Mouse (Mus musculus) kidney, postnatal 25 days (tissue): ENCODE data around the gene Olig1.

Experiments used
- DNase-seq, 2 experiments: peaks; one replicate each; pipeline ENCODE4 v3.0.0; 2021; ENCODE audit warnings: mixed read lengths in 2 of 2

The Olig1 gene

GRCm38 (mm10) chr16:91269468-91270211 is at the start of gene Olig1:
Gene Olig1 (plus strand): TSS chr16:91269772.
- peak; percentile 5 to 62 for DNase-seq

- no peak for DNase-seq
Observed at GRCm38 (mm10) chr16:91222171-91222642, 47.4 kb upstream of the Olig1 start.

- DNase-seq, result no peak
Observed at GRCm38 (mm10) chr16:91222643-91223271, 46.8 kb upstream of the Olig1 start.

GRCm38 (mm10) chr16:91223327-91224067 is 46.1 kb upstream of the Olig1 start:
- DNase-seq, result no peak

GRCm38 (mm10) chr16:91224068-91224402 is 45.5 kb upstream of the Olig1 start:
- DNase-seq, result no peak

GRCm38 (mm10) chr16:91224481-91225232 is 44.9 kb upstream of the Olig1 start:
- no peak for DNase-seq

GRCm38 (mm10) chr16:91225233-91226037 is 44.1 kb upstream of the Olig1 start, which contains the start of gene Olig2:
Gene Olig2 (plus strand): TSS chr16:91225457.
- DNase-seq, result no peak

- DNase-seq, result no peak
Observed at GRCm38 (mm10) chr16:91226038-91226882, 43.3 kb upstream of the Olig1 start.

GRCm38 (mm10) chr16:91226883-91227759 is 42.5 kb upstream of the Olig1 start:
- DNase-seq, result no peak

- no peak for DNase-seq
Observed at GRCm38 (mm10) chr16:91227760-91228043, 41.9 kb upstream of the Olig1 start.

- no peak for DNase-seq
Observed at GRCm38 (mm10) chr16:91228238-91229071, 41.1 kb upstream of the Olig1 start.

GRCm38 (mm10) chr16:91229072-91229348 is 40.6 kb upstream of the Olig1 start:
- no peak for DNase-seq

GRCm38 (mm10) chr16:91229643-91230042 is 39.9 kb upstream of the Olig1 start:
- DNase-seq, result no peak

GRCm38 (mm10) chr16:91231781-91232469 is 37.6 kb upstream of the Olig1 start:
- no peak for DNase-seq

- no peak for DNase-seq
Observed at GRCm38 (mm10) chr16:91232470-91233240, 36.9 kb upstream of the Olig1 start.

- DNase-seq, result no peak
Observed at GRCm38 (mm10) chr16:91233241-91233944, 36.2 kb upstream of the Olig1 start.

- no peak for DNase-seq
Observed at GRCm38 (mm10) chr16:91239024-91239423, 30.5 kb upstream of the Olig1 start.
